Mouse (Mus musculus) CH12.LX (cell line): ENCODE measurements around the gene Crlf1.

Source experiments
- CTCF ChIP-seq, 2 experiments: IDR thresholded peaks in 1 of 2; conservative IDR thresholded peaks in 1 of 2; 2 replicates each; pipeline ENCODE4 v1.5.1; 2011 to 2012; ENCODE audit warnings: low read depth in 2 of 2, low read length in 2 of 2, improper control_type of control experiment in 1 of 2, inconsistent platforms in 1 of 2, mild to moderate bottlenecking in 1 of 2, moderate library complexity in 1 of 2
- ELF1 ChIP-seq: IDR thresholded peaks from 2 replicates; pipeline ENCODE4 v1.6.1; 2014; ENCODE audit warnings: low read depth, mild to moderate bottlenecking, inconsistent platforms, low read length, improper control_type of control experiment
- EP300 ChIP-seq: IDR thresholded peaks from 2 replicates; pipeline ENCODE4 v1.6.1; 2011; ENCODE audit warnings: low read length, improper control_type of control experiment
- TCF12 ChIP-seq: IDR thresholded peaks from 2 replicates; pipeline ENCODE4 v1.6.1; 2014; ENCODE audit warnings: low read depth, mild to moderate bottlenecking, inconsistent platforms, low read length, improper control_type of control experiment

- no peak for TF ChIP-seq CTCF (conservative IDR thresholded peaks at IDR 0.05 in 1 of 2, IDR thresholded peaks at IDR 0.05 in 1 of 2; ENCODE audit: low read depth in 2 of 2, low read length in 2 of 2)
- no peak for TF ChIP-seq ELF1
- TF ChIP-seq TCF12: no peak
- TF ChIP-seq EP300: no peak
Measured at GRCm38 (mm10) chr8:70466771-70467170, 26.2 kb upstream of the Crlf1 start.
